Mouse (Mus musculus) lung, adult 2 months (tissue): ENCODE data around the gene 1700001C19Rik.

ENCODE experiments used
- CTCF ChIP-seq: fragments of 200-500 bp; IDR thresholded peaks from 2 replicates; pipeline ENCODE4 v1.5.1; 2011; ENCODE audit warnings: mild to moderate bottlenecking, low read length, control low read depth; ENCODE audit not compliant: insufficient read depth
- POLR2A ChIP-seq: fragments of 200-500 bp; IDR thresholded peaks from 2 replicates; pipeline ENCODE4 v1.6.1; 2011; ENCODE audit warnings: low read depth, mild to moderate bottlenecking, control low read depth, low read length, borderline replicate concordance; ENCODE audit errors: extremely low read depth

DNA sequence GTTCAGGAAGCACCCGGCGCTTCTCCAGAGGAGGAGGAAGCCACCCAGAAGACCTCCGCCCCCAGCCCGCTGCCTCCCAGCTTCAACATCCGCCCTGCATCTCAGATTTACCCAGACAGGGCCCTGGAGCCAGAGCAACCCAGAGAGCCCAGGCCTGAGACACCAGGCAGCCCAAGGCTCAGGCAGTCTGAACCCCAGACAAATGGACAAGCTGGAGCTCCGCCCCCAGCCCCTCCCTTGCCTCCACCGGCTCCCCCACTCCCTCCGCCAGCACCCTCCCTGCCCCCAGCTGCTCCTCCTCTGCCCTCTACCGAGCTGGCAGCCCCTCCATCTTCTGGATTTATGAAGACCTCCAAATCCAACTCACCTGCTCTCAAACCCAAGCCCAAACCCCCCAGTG, 29.1 kb upstream of the 1700001C19Rik start:
- TF ChIP-seq CTCF, result no peak
- no peak for TF ChIP-seq POLR2A
